Mouse (Mus musculus): ENCODE measurements around the gene Pde1c. TPM values are rescaled to one million over a fixed set of nuclear protein-coding genes. Genes with fewer than 3 reads are reported as not detected.

Gene Pde1c
- total RNA-seq, 2 experiments from 2014 or later, result 0.43 to 0.55 TPM

GRCm38 (mm10) chr6:56458098-56458497, 110.8 kb downstream of the Pde1c start:
- DNase-seq (ENCODE audit: low spot score), result no peak

GRCm38 (mm10) chr6:56447917-56448316, 121.0 kb downstream of the Pde1c start:
- no peak for DNase-seq (ENCODE audit: low spot score)

GRCm38 (mm10) chr6:56441501-56441900, 127.4 kb downstream of the Pde1c start:
- no peak for DNase-seq (ENCODE audit: low spot score)

- DNase-seq (ENCODE audit: low spot score), result no peak
These were observed 143.1 kb downstream of the Pde1c start for GRCm38 (mm10) chr6:56425846-56426245.

- DNase-seq (ENCODE audit: low spot score), result no peak
These were observed 146.0 kb downstream of the Pde1c start for GRCm38 (mm10) chr6:56422866-56423265.

GRCm38 (mm10) chr6:56416191-56416590, 152.7 kb downstream of the Pde1c start:
- DNase-seq (ENCODE audit: low spot score), result no peak

- no peak for DNase-seq (ENCODE audit: low spot score)
These were observed 179.7 kb downstream of the Pde1c start for GRCm38 (mm10) chr6:56389178-56389577.

- DNase-seq (ENCODE audit: low spot score), result no peak
These were observed 192.5 kb downstream of the Pde1c start for GRCm38 (mm10) chr6:56376359-56376758.

- no peak for DNase-seq (ENCODE audit: low spot score)
These were observed 194.7 kb downstream of the Pde1c start for GRCm38 (mm10) chr6:56374180-56374579.

GRCm38 (mm10) chr6:56373753-56374152, 195.2 kb downstream of the Pde1c start:
- no peak for DNase-seq (ENCODE audit: low spot score)

GRCm38 (mm10) chr6:56373046-56373751, 195.7 kb downstream of the Pde1c start:
- no peak for DNase-seq (ENCODE audit: low spot score)

- DNase-seq (ENCODE audit: low spot score), result no peak
These were observed 199.4 kb downstream of the Pde1c start for GRCm38 (mm10) chr6:56369462-56369861.

- no peak for DNase-seq (ENCODE audit: low spot score)
These were observed 200.8 kb downstream of the Pde1c start for GRCm38 (mm10) chr6:56368116-56368515.

- DNase-seq (ENCODE audit: low spot score), result no peak
These were observed 201.6 kb downstream of the Pde1c start for GRCm38 (mm10) chr6:56367257-56367656.

- no peak for DNase-seq (ENCODE audit: low spot score)
These were observed 206.3 kb downstream of the Pde1c start for GRCm38 (mm10) chr6:56362650-56363049.

GRCm38 (mm10) chr6:56362128-56362545, 206.8 kb downstream of the Pde1c start:
- DNase-seq (ENCODE audit: low spot score), result no peak

- DNase-seq (ENCODE audit: low spot score), result no peak
These were observed 207.4 kb downstream of the Pde1c start for GRCm38 (mm10) chr6:56361348-56362127.

GRCm38 (mm10) chr6:56360086-56360485, 208.8 kb downstream of the Pde1c start:
- DNase-seq (ENCODE audit: low spot score), result no peak

- no peak for DNase-seq (ENCODE audit: low spot score)
These were observed 209.8 kb downstream of the Pde1c start for GRCm38 (mm10) chr6:56359126-56359525.

GRCm38 (mm10) chr6:56347207-56347606, 221.7 kb downstream of the Pde1c start:
- no peak for DNase-seq (ENCODE audit: low spot score)

GRCm38 (mm10) chr6:56345082-56345481, 223.8 kb downstream of the Pde1c start:
- no peak for DNase-seq (ENCODE audit: low spot score)

- no peak for DNase-seq (ENCODE audit: low spot score)
These were observed 226.9 kb downstream of the Pde1c start for GRCm38 (mm10) chr6:56342005-56342404.
